Mouse (Mus musculus): ENCODE measurements at regions not wholly inside any gene's neighbourhood (a gene's known extent, or its start where the extent isn't known, plus 50 kb on each side); places are given as distances from the start of the nearest gene placed in this dataset.

DNA sequence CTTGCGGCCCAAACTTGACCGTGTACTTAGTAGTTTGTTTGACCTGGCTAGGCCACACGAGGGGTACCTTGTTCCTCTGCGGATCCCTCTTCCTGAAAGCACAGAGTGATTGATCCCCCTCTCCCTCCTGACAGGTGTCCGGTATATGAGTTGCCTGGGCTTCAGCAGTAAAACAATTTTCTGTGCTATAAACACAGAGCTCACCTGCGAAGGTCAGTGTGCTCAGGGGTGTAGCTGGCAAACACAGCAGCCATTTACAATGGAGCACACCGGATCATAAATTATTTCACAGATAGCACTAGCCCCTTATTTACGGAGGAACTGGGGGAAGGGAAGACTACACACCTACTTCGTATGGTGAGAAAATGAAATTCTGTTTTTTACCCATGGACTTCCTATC lies 92.5 kb upstream of the Klf4 start:
- ATAC-seq (ENCODE audit: insufficient read depth) (no peak), DNase-seq (no peak)
- Histone ChIP-seq H3K27ac (ENCODE audit: low read depth) (no peak overlapping the region), H3K36me3 (ENCODE audit: insufficient read depth) (no peaks in the 10 kb centered on the region), H3K27me3 (ENCODE audit: insufficient read depth, low read length) (no peaks in the 10 kb centered on the region), H3K4me1 (ENCODE audit: insufficient read depth) (no peaks in the 10 kb centered on the region), H3K9me3 (ENCODE audit: low read depth, low read length) (no peaks in the 10 kb centered on the region), H3K4me3 (ENCODE audit: low read depth, low read length) (no peak overlapping the region), H3K4me2 (no peak overlapping the region), H3K9ac (no peak overlapping the region)
- TF ChIP-seq CTCF (IDR thresholded peaks at IDR 0.05; ENCODE audit: low read depth): no peak
- WGBS: 82% methylated on average over 9 of the region's 9 CpGs

DNA sequence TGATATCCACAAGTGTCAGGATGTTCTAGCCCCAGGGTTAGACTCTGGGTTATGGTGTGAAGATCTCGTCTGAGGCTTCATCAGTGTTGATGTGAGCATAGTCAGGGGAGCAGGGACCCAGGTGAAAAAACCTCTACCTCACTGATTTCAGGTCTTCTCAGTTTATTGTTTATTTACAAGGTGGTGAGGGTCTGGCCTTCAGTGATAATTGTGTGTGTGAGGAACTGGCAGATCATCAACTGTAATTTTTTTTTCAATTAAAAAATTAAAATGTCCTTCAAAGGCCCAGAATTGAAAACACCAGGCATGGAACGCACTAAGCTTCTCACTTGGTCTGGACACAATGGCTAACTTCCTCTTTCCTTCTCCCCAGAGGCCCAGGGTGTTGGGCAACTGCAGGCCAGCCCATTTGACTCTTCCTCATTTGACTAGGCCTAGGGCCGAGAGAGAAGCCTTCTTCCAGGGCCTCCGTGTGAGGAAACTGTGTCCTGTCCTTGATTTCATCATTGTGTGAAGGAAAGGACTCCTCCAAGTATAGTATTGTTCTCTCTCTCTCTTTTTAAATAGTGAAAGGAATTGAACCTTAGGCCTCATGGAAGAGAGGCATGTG lies 91.0 kb upstream of the Klf4 start:
- Histone ChIP-seq H3K9ac (no peak overlapping the region), H3K36me3 (ENCODE audit: insufficient read depth) (no peaks in the 10 kb centered on the region), H3K27me3 (ENCODE audit: insufficient read depth, low read length) (no peaks in the 10 kb centered on the region), H3K4me1 (ENCODE audit: insufficient read depth) (no peaks in the 10 kb centered on the region), H3K9me3 (ENCODE audit: low read depth, low read length) (no peaks in the 10 kb centered on the region), H3K4me3 (ENCODE audit: low read depth, low read length) (no peak overlapping the region), H3K4me2 (no peak overlapping the region), H3K27ac (ENCODE audit: low read depth) (no peak overlapping the region)
- TF ChIP-seq CTCF (IDR thresholded peaks at IDR 0.05; ENCODE audit: low read depth): no peak
- DNase-seq (peak; percentile 5), ATAC-seq (ENCODE audit: insufficient read depth) (no peak)
- WGBS: 74% methylated on average over 4 of the region's 4 CpGs

DNA sequence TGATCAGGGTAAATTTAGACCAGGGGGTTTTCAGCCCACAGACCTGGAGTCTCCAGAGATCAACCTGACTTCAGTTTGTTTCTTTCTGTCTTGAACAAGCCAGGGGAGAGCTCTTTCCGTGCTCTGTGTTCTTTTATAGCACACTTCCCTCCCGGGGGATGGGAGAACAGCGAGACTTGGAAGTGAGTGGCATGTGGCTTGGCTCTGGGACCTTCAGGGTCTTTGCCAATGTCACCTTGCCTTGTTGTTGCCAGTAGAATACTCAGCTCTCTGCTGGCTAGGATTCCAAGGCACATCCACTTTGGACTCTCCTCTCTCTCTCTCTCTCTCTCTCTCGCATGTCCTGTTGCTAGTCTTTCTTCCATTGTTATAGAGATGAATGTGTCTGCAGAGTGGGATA lies 90.4 kb upstream of the Klf4 start:
- Histone ChIP-seq H3K4me3 (ENCODE audit: low read depth, low read length) (no peak overlapping the region), H3K27ac (ENCODE audit: low read depth) (no peak overlapping the region), H3K4me2 (no peak overlapping the region), H3K36me3 (ENCODE audit: insufficient read depth) (no peaks in the 10 kb centered on the region), H3K4me1 (ENCODE audit: insufficient read depth) (no peaks in the 10 kb centered on the region), H3K27me3 (ENCODE audit: insufficient read depth, low read length) (no peaks in the 10 kb centered on the region), H3K9ac (no peak overlapping the region), H3K9me3 (ENCODE audit: low read depth, low read length) (no peaks in the 10 kb centered on the region)
- TF ChIP-seq CTCF (IDR thresholded peaks at IDR 0.05; ENCODE audit: low read depth): no peak
- DNase-seq (no peak), ATAC-seq (ENCODE audit: insufficient read depth) (no peak)
- WGBS: 78% methylated on average over 4 of the region's 4 CpGs

DNA sequence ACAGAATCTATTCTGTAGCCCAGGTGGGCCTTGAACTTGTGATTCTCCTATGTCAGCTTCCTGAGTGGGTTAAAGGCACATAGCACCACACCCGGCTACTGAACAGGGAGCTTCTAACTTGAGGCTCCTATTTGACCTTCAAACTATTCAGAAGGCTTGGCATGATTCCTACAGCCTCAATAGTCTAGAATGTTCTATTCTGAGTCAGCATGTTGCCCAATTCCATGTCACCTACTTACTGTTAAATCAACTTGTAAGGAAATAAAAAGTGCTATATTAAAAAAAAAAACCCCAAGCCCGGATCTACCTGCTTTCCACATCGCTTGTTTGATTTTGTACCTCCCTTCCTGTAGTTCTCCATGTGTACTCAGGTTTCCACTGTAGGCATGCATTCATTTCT lies 87.6 kb upstream of the Klf4 start:
- ATAC-seq (ENCODE audit: insufficient read depth) (no peak), DNase-seq (peak; percentile 9)
- Histone ChIP-seq H3K36me3 (ENCODE audit: insufficient read depth) (no peaks in the 10 kb centered on the region), H3K9ac (no peak overlapping the region), H3K4me3 (ENCODE audit: low read depth, low read length) (no peak overlapping the region), H3K27me3 (ENCODE audit: insufficient read depth, low read length) (no peaks in the 10 kb centered on the region), H3K4me2 (no peak overlapping the region), H3K4me1 (ENCODE audit: insufficient read depth) (no peaks in the 10 kb centered on the region), H3K9me3 (ENCODE audit: low read depth, low read length) (no peaks in the 10 kb centered on the region), H3K27ac (ENCODE audit: low read depth) (no peak overlapping the region)
- TF ChIP-seq CTCF (IDR thresholded peaks at IDR 0.05; ENCODE audit: low read depth): no peak
- 75% methylated on average over 3 of the region's 3 CpGs for WGBS

DNA sequence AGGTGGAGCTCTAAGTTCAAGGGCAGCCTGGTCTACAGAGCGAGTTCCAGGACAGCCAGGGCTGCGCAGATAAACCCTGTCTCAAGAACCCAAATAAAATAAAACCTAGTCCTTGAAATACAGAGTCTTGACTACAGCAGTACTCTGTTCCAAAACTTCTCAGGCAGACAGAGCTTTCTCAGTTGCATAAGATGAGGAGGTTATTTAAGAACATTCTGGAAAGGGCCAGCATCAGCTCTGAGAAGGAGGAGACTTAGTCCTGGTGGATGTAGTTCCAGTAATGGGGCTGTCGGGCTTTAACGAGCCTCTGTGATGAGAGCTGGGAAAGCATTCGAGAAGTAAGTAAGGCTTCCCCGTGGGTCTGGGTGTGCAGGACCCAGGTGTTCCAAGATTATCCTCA lies 83.5 kb upstream of the Klf4 start:
- Histone ChIP-seq H3K36me3 (ENCODE audit: insufficient read depth) (no peaks in the 10 kb centered on the region), H3K9me3 (ENCODE audit: low read depth, low read length) (no peaks in the 10 kb centered on the region), H3K9ac (no peak overlapping the region), H3K4me3 (ENCODE audit: low read depth, low read length) (no peak overlapping the region), H3K4me2 (no peak overlapping the region), H3K4me1 (ENCODE audit: insufficient read depth) (no peaks in the 10 kb centered on the region), H3K27ac (ENCODE audit: low read depth) (no peak overlapping the region), H3K27me3 (ENCODE audit: insufficient read depth, low read length) (no peaks in the 10 kb centered on the region)
- no peak for ATAC-seq (ENCODE audit: insufficient read depth)
- WGBS: 62% methylated on average over 6 of the region's 6 CpGs
- no peak for TF ChIP-seq CTCF (IDR thresholded peaks at IDR 0.05; ENCODE audit: low read depth)
- no peak for DNase-seq

DNA sequence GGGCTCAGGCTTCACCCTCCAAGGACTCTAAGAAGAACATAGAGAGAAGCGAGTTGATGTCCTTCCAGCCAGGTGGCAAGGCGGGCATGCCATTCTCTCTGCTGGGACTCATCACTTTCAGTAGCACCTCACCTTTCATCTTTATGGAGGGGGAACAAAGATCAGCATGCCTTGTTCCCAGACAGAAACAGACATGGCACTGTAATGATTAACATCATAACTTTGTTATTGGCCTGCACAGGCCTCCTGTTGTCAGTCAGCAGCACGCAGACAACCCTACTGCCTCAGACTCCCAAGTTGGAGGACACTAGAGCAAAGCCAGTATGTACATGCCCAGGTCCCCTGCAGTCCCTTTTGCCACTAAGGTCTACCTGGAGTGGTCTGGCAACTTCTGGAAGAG lies 81.3 kb upstream of the Klf4 start:
- no peaks in the 10 kb centered on the region for H3K27me3 ChIP-seq (ENCODE audit: insufficient read depth, low read length)
- H3K9ac ChIP-seq: no peak overlapping the region
- ATAC-seq (ENCODE audit: insufficient read depth) (no peak), DNase-seq (no peak)
- TF ChIP-seq CTCF (IDR thresholded peaks at IDR 0.05; ENCODE audit: low read depth): no peak
- WGBS: 90% methylated on average over 3 of the region's 3 CpGs
- H3K4me1 ChIP-seq (ENCODE audit: insufficient read depth): no peaks in the 10 kb centered on the region
- no peak overlapping the region for H3K4me3 ChIP-seq (ENCODE audit: low read depth, low read length)
- no peaks in the 10 kb centered on the region for H3K9me3 ChIP-seq (ENCODE audit: low read depth, low read length)
- no peaks in the 10 kb centered on the region for H3K36me3 ChIP-seq (ENCODE audit: insufficient read depth)
- H3K27ac ChIP-seq (ENCODE audit: low read depth): no peak overlapping the region
- H3K4me2 ChIP-seq: no peak overlapping the region

DNA sequence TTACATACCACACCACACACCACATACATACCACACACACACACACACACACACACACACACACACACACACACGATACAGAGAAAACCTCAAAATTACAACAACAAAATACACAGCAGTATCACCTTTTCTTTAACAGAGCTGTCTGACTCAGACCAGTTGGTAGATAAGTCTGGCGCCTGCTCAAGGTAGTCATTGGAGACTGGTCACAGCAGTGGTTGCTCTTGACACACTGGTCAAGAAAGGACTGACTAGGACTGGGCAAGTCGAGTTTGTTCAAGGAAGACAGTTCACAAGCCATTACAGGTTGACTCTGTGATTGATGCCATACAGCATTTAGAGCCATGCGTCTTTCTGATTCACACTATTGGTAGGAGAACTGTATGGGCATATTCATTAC lies 78.7 kb upstream of the Klf4 start:
- H3K4me3 ChIP-seq (ENCODE audit: low read depth, low read length): no peak overlapping the region
- no peaks in the 10 kb centered on the region for H3K36me3 ChIP-seq (ENCODE audit: insufficient read depth)
- DNase-seq (no peak), ATAC-seq (ENCODE audit: insufficient read depth) (no peak)
- H3K9ac ChIP-seq: no peak overlapping the region
- H3K27ac ChIP-seq (ENCODE audit: low read depth): no peak overlapping the region
- no peaks in the 10 kb centered on the region for H3K4me1 ChIP-seq (ENCODE audit: insufficient read depth)
- H3K9me3 ChIP-seq (ENCODE audit: low read depth, low read length): no peaks in the 10 kb centered on the region
- no peaks in the 10 kb centered on the region for H3K27me3 ChIP-seq (ENCODE audit: insufficient read depth, low read length)
- no peak overlapping the region for H3K4me2 ChIP-seq
- 86% methylated on average over 4 of the region's 4 CpGs for WGBS
- no peak for TF ChIP-seq CTCF (IDR thresholded peaks at IDR 0.05; ENCODE audit: low read depth)

DNA sequence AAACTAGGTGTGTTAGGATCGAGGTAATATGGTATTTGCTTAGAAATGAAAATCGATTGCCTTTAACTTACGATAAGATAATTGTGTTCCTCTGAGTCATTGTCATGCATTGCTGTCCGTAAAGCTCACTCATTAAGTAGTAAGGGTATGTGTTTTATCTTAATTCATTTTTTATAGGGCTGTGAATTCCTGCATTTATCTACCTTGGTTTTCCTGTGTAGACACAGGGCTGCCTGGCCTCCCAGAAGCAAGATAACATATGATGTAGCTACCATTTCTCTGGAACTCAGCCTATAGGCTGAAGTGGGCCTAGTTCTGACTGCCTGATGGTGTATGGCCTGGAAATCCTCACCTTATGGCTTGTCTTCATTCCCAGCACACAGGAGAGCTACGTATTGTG lies 76.9 kb upstream of the Klf4 start:
- Histone ChIP-seq H3K4me1 (ENCODE audit: insufficient read depth) (no peaks in the 10 kb centered on the region), H3K9ac (no peak overlapping the region), H3K27me3 (ENCODE audit: insufficient read depth, low read length) (no peaks in the 10 kb centered on the region), H3K27ac (ENCODE audit: low read depth) (no peak overlapping the region), H3K36me3 (ENCODE audit: insufficient read depth) (no peaks in the 10 kb centered on the region), H3K4me3 (ENCODE audit: low read depth, low read length) (no peak overlapping the region), H3K9me3 (ENCODE audit: low read depth, low read length) (no peaks in the 10 kb centered on the region), H3K4me2 (no peak overlapping the region)
- ATAC-seq (ENCODE audit: insufficient read depth): no peak
- no peak for TF ChIP-seq CTCF (IDR thresholded peaks at IDR 0.05; ENCODE audit: low read depth)
- no peak for DNase-seq
- 81% methylated on average over 5 of the region's 5 CpGs for WGBS

Data from lung, embryonic 14.5 days (tissue).